Mouse (Mus musculus) CH12.LX (cell line): ENCODE measurements around the gene Moap1. TPM values are rescaled to one million over a fixed set of nuclear protein-coding genes. Genes with fewer than 3 reads are reported as not detected.

Experiments
- DNase-seq: peaks from one replicate; pipeline ENCODE4 v3.0.0-alpha.2; 2013; ENCODE audit errors: extremely low read depth
- H3K27ac ChIP-seq: 2 replicates; pipeline ENCODE4 v1.5.1; 2012; ENCODE audit warnings: low read depth, mild to moderate bottlenecking, control low read depth, moderate library complexity; ENCODE audit not compliant: insufficient read depth
- H3K27me3 ChIP-seq: replicated peaks from 2 replicates; pipeline ENCODE3; 2012; ENCODE audit warnings: inconsistent platforms
- H3K36me3 ChIP-seq, 2 experiments: replicated peaks in 1 of 2; 2 replicates each; pipeline versions ENCODE3 to v1.6.1; 2012; ENCODE audit warnings: inconsistent platforms in 1 of 2, low read length in 1 of 2, mild to moderate bottlenecking in 1 of 2, mixed read lengths in 1 of 2, moderate library complexity in 1 of 2; ENCODE audit not compliant: control insufficient read depth in 1 of 2, insufficient read depth in 1 of 2
- H3K4me1 ChIP-seq, 2 experiments: 2 replicates each; pipeline ENCODE4 v1.6.1; 2012; ENCODE audit warnings: inconsistent platforms in 1 of 2, moderate library complexity in 1 of 2; ENCODE audit not compliant: insufficient read depth in 2 of 2, control insufficient read depth in 1 of 2
- H3K4me2 ChIP-seq: 2 replicates; pipeline ENCODE4 v1.6.1; 2012; ENCODE audit warnings: low read depth, mild to moderate bottlenecking, control low read depth; ENCODE audit not compliant: poor library complexity, insufficient read depth, severe bottlenecking
- H3K4me3 ChIP-seq, 3 experiments: fragments of 150-350 bp in 1 of 3; sonication (generic) in 1 of 3; replicated peaks in 1 of 3; 2 replicates each; pipeline versions ENCODE3 to v1.5.1; 2011 to 2012; ENCODE audit warnings: low read depth in 2 of 3, low read length in 2 of 3, mild to moderate bottlenecking in 2 of 3, moderate library complexity in 2 of 3, control low read depth in 1 of 3, improper control_type of control experiment in 1 of 3, inconsistent platforms in 1 of 3, mixed read lengths in 1 of 3; ENCODE audit not compliant: poor library complexity in 1 of 3
- H3K79me2 ChIP-seq: replicated peaks from 2 replicates; pipeline ENCODE4 v1.6.1; 2012; ENCODE audit warnings: mild to moderate bottlenecking, moderate library complexity; ENCODE audit not compliant: control insufficient read depth, poor library complexity, insufficient read depth, severe bottlenecking; ENCODE audit errors: extremely low read depth
- H3K9ac ChIP-seq: 2 replicates; pipeline ENCODE4 v1.6.1; 2012; ENCODE audit warnings: low read depth, mild to moderate bottlenecking, control low read depth, moderate library complexity; ENCODE audit not compliant: insufficient read depth
- H3K9me3 ChIP-seq: replicated peaks from 2 replicates; pipeline ENCODE3; 2012; ENCODE audit warnings: low read length, inconsistent platforms, mixed read lengths
- CHD2 ChIP-seq: IDR thresholded peaks from 2 replicates; pipeline ENCODE4 v1.6.1; 2011; ENCODE audit warnings: low read length, improper control_type of control experiment
- CTCF ChIP-seq, 2 experiments: IDR thresholded peaks in 1 of 2; conservative IDR thresholded peaks in 1 of 2; 2 replicates each; pipeline ENCODE4 v1.5.1; 2011 to 2012; ENCODE audit warnings: low read depth in 2 of 2, low read length in 2 of 2, improper control_type of control experiment in 1 of 2, inconsistent platforms in 1 of 2, mild to moderate bottlenecking in 1 of 2, moderate library complexity in 1 of 2
- ELF1 ChIP-seq: IDR thresholded peaks from 2 replicates; pipeline ENCODE4 v1.6.1; 2014; ENCODE audit warnings: low read depth, mild to moderate bottlenecking, inconsistent platforms, low read length, improper control_type of control experiment
- ETS1 ChIP-seq: conservative IDR thresholded peaks from 2 replicates; pipeline ENCODE4 v1.6.1; 2012; ENCODE audit warnings: low read depth, mild to moderate bottlenecking, inconsistent platforms, low read length, improper control_type of control experiment, moderate library complexity
- HCFC1 ChIP-seq: IDR thresholded peaks from 2 replicates; pipeline ENCODE4 v1.6.1; 2012; ENCODE audit warnings: low read depth, mild to moderate bottlenecking, inconsistent platforms, low read length, improper control_type of control experiment
- JUN ChIP-seq: IDR thresholded peaks from 2 replicates; pipeline ENCODE4 v1.6.1; 2011; ENCODE audit warnings: low read depth, mild to moderate bottlenecking, low read length, improper control_type of control experiment, moderate library complexity; ENCODE audit not compliant: insufficient read depth
- KAT2A ChIP-seq: IDR thresholded peaks from 2 replicates; pipeline ENCODE4 v1.6.1; 2012; ENCODE audit warnings: low read length, improper control_type of control experiment, inconsistent platforms; ENCODE audit not compliant: insufficient replicate concordance
- MAFK ChIP-seq: IDR thresholded peaks from 2 replicates; pipeline ENCODE4 v1.6.1; 2011; ENCODE audit warnings: low read length, improper control_type of control experiment; ENCODE audit not compliant: insufficient replicate concordance
- MAX ChIP-seq: IDR thresholded peaks from 2 replicates; pipeline ENCODE4 v1.6.1; 2011; ENCODE audit warnings: low read length, improper control_type of control experiment
- MAZ ChIP-seq: IDR thresholded peaks from 2 replicates; pipeline ENCODE4 v1.6.1; 2012; ENCODE audit warnings: low read depth, mild to moderate bottlenecking, inconsistent platforms, low read length, improper control_type of control experiment, moderate library complexity
- MXI1 ChIP-seq: IDR thresholded peaks from 2 replicates; pipeline ENCODE4 v1.6.1; 2011; ENCODE audit warnings: mild to moderate bottlenecking, low read depth, low read length, improper control_type of control experiment
- NELFE ChIP-seq: IDR thresholded peaks from 2 replicates; pipeline ENCODE4 v1.6.1; 2011; ENCODE audit warnings: low read depth, low read length, improper control_type of control experiment
- NRF1 ChIP-seq: IDR thresholded peaks from 2 replicates; pipeline ENCODE4 v1.6.1; 2014; ENCODE audit warnings: low read depth, mild to moderate bottlenecking, inconsistent platforms, low read length, improper control_type of control experiment, moderate library complexity
- PAX5 ChIP-seq: IDR thresholded peaks from 2 replicates; pipeline ENCODE4 v1.6.1; 2012; ENCODE audit warnings: low read length, inconsistent platforms, mixed read lengths
- POLR2AphosphoS2 ChIP-seq: IDR thresholded peaks from 2 replicates; pipeline ENCODE4 v1.6.1; 2011; ENCODE audit warnings: low read depth, low read length, improper control_type of control experiment
- RAD21 ChIP-seq: IDR thresholded peaks from 2 replicates; pipeline ENCODE4 v1.6.1; 2011; ENCODE audit warnings: low read depth, mild to moderate bottlenecking, low read length, improper control_type of control experiment, moderate library complexity
- SIN3A ChIP-seq: IDR thresholded peaks from 2 replicates; pipeline ENCODE4 v1.6.1; 2012; ENCODE audit warnings: low read length, improper control_type of control experiment, inconsistent platforms
- TBP ChIP-seq: conservative IDR thresholded peaks from 2 replicates; pipeline ENCODE4 v1.6.1; 2011; ENCODE audit warnings: low read depth, low read length, improper control_type of control experiment
- TCF12 ChIP-seq: IDR thresholded peaks from 2 replicates; pipeline ENCODE4 v1.6.1; 2014; ENCODE audit warnings: low read depth, mild to moderate bottlenecking, inconsistent platforms, low read length, improper control_type of control experiment
- USF1 ChIP-seq: IDR thresholded peaks from 2 replicates; pipeline ENCODE4 v1.6.1; 2014; ENCODE audit warnings: low read depth, mild to moderate bottlenecking, inconsistent platforms, low read length, improper control_type of control experiment
- USF2 ChIP-seq: conservative IDR thresholded peaks from 2 replicates; pipeline ENCODE4 v1.6.1; 2011; ENCODE audit warnings: low read depth, low read length, improper control_type of control experiment
- ZMIZ1 ChIP-seq: IDR thresholded peaks from 2 replicates; pipeline ENCODE4 v1.6.1; 2012; ENCODE audit warnings: low read depth, mild to moderate bottlenecking, inconsistent platforms, low read length, improper control_type of control experiment
- dilution Hi-C: fragments of 300-500 bp; cut with MboI; formaldehyde crosslinking; loops from 2 replicates; pipeline ENCODE4 v1.14.3; 2020; ENCODE audit warnings: low sequenced_read_pairs; ENCODE audit not compliant: extremely low pct_unique_long_range_greater_than_20kb, extremely low pct_ligation_motif_present
- in situ Hi-C: fragments of 300-500 bp; cut with MboI; formaldehyde crosslinking; loops from 3 replicates; pipeline ENCODE4 v1.14.3; 2019; ENCODE audit warnings: low sequenced_read_pairs, low pct_ligation_motif_present, low pct_unique_long_range_greater_than_20kb, mixed read lengths
- polyA plus RNA-seq: library from polyadenylated mRNA; unstranded; fragments of >175 nt; gene quantifications from 2 replicates; pipeline ENCODE4 v1.2.1, GENCODE M21; 2012; ENCODE audit warnings: low read depth; ENCODE audit not compliant: insufficient read length
- total RNA-seq, 2 experiments: library from RNA; depleted of rRNA; stranded (reverse); fragments of 300-350 nt in 1 of 2; fragments of >200 nt in 1 of 2; gene quantifications; 2 replicates each; pipeline ENCODE4 v1.2.3; 2012 to 2014

Moap1 gene
- total and polyA plus RNA-seq, 3 experiments, result 5.5 to 7.1 (median 6.1) TPM

- H3K9ac ChIP-seq, result peak overlapping the region; percentile 89
- H3K36me3 ChIP-seq, result peaks cover 6 to 38% of the 10 kb centered on the region in 2 experiments
- DNase-seq, result no peak
- H3K4me2 ChIP-seq, result peak overlapping the region; percentile 95
- peaks cover 68% of the 10 kb centered on the region for H3K79me2 ChIP-seq
- peak overlapping the region; percentile 84 to 97 (median 92) for H3K4me3 ChIP-seq
- no peak for TF ChIP-seq RAD21
- TF ChIP-seq TCF12, result no peak
- TF ChIP-seq POLR2AphosphoS2, result no peak
- no peak for TF ChIP-seq ETS1
- no peak for TF ChIP-seq TBP
- TF ChIP-seq SIN3A, result no peak
- TF ChIP-seq ELF1, result no peak
- no peak for TF ChIP-seq PAX5
- TF ChIP-seq CTCF (conservative IDR thresholded peaks at IDR 0.05 in 1 of 2, IDR thresholded peaks at IDR 0.05 in 1 of 2; ENCODE audit: low read depth in 2 of 2, low read length in 2 of 2), result no peak
- TF ChIP-seq HCFC1, result no peak
- no peak for TF ChIP-seq JUN
- TF ChIP-seq ZMIZ1, result no peak
- TF ChIP-seq CHD2, result no peak
- no peak for TF ChIP-seq NELFE
- no peak for TF ChIP-seq NRF1
- no peak for TF ChIP-seq MAX
- no peak for TF ChIP-seq MAFK
- TF ChIP-seq USF1, result no peak
- TF ChIP-seq KAT2A, result no peak
- TF ChIP-seq, all 38 proteins: peak for 0
- Histone ChIP-seq H3K27me3 (no peaks in the 10 kb centered on the region), H3K27ac (no peak overlapping the region), H3K9me3 (no peaks in the 10 kb centered on the region), H3K4me1 (peaks cover 4 to 51% of the 10 kb centered on the region in 2 experiments; a peak in 3 of 4 replicates)
- in situ Hi-C loops, result no loop called here
- dilution Hi-C loops, result no loop called here
Measured at GRCm38 (mm10) chr12:102758936-102759335, 15.5 kb upstream of the Moap1 start.

GRCm38 (mm10) chr12:102758403-102758756, 14.9 kb upstream of the Moap1 start, which contains the start of gene Gm20604:
Gm20604 (minus strand) TSS chr12:102758672.
- dilution Hi-C loops, result no loop called here
- Histone ChIP-seq H3K27ac (peak within 1 kb of the TSS; percentile 48), H3K9ac (peak within 1 kb of the TSS; percentile 89), H3K4me2 (peak within 1 kb of the TSS; percentile 95), H3K36me3 (peaks cover 9 to 37% of the 10 kb centered on the region in 2 experiments), H3K79me2 (peaks cover 71% of the 10 kb centered on the region), H3K4me3 (peak within 1 kb of the TSS; percentile 84 to 97 (median 92)), H3K9me3 (no peaks in the 10 kb centered on the region)
- in situ Hi-C loops, result no loop called here
- TF ChIP-seq MXI1, result peak; percentile 25; the same call in 1 of the 2 replicates
- no peak; the same call in 1 of the 2 replicates for TF ChIP-seq MAZ
- peak; percentile 18; the same call in 1 of the 2 replicates for TF ChIP-seq SIN3A
- no peak for TF ChIP-seq USF2
- TF ChIP-seq JUN, result no peak
- no peak for TF ChIP-seq TBP
- no peak for TF ChIP-seq USF1
- no peak for TF ChIP-seq NELFE
- no peak for TF ChIP-seq TCF12
- TF ChIP-seq, all 38 proteins: peak for 2
- H3K27me3 ChIP-seq, result no peaks in the 10 kb centered on the region
- H3K4me1 ChIP-seq, result peaks cover 4 to 51% of the 10 kb centered on the region in 2 experiments; a peak in 3 of 4 replicates
- peak; percentile 36 for DNase-seq
